Mouse (Mus musculus) layer of hippocampus, adult 9-11 months (tissue): ENCODE measurements around the gene Atxn7l1.

Source experiments
- DNase-seq: peaks from one replicate; pipeline ENCODE4 v3.0.0; 2022

Atxn7l1 gene

GRCm38 (mm10) chr12:33147497-33148267, at the start of gene Atxn7l1:
Gene Atxn7l1, plus strand, starts transcription at chr12:33147693.
- DNase-seq, result peak; percentile 95

GRCm38 (mm10) chr12:33101627-33102026, 45.9 kb upstream of the Atxn7l1 start:
- no peak for DNase-seq

GRCm38 (mm10) chr12:33102342-33103115, 45.0 kb upstream of the Atxn7l1 start:
- DNase-seq, result no peak

- no peak for DNase-seq
Measured at GRCm38 (mm10) chr12:33105724-33106123, 41.8 kb upstream of the Atxn7l1 start.

- peak; percentile 72 for DNase-seq
Measured at GRCm38 (mm10) chr12:33106438-33107167, 40.9 kb upstream of the Atxn7l1 start.

DNA sequence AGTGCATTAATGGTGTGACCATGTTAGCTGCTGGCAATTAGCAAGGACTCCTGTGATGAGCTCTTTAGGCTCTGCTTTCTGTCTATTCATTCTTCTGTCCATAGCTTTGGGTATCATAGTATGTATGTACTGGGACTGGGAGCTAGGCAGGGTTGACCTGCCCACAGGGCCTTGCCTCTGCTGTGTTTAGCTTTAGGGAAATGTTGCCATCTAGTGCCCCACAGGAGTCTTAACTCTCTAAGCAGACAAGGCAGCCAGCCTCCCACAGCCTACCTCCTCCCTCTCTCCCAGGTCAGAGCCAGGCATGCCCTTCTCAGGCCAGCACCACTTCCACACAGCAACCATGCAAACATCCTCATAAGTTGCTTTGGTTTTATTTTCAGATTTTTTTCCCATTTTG, 38.0 kb upstream of the Atxn7l1 start:
- peak; percentile 49 for DNase-seq

- peak; percentile 54 for DNase-seq
Measured at GRCm38 (mm10) chr12:33110894-33111471, 36.5 kb upstream of the Atxn7l1 start.

DNA sequence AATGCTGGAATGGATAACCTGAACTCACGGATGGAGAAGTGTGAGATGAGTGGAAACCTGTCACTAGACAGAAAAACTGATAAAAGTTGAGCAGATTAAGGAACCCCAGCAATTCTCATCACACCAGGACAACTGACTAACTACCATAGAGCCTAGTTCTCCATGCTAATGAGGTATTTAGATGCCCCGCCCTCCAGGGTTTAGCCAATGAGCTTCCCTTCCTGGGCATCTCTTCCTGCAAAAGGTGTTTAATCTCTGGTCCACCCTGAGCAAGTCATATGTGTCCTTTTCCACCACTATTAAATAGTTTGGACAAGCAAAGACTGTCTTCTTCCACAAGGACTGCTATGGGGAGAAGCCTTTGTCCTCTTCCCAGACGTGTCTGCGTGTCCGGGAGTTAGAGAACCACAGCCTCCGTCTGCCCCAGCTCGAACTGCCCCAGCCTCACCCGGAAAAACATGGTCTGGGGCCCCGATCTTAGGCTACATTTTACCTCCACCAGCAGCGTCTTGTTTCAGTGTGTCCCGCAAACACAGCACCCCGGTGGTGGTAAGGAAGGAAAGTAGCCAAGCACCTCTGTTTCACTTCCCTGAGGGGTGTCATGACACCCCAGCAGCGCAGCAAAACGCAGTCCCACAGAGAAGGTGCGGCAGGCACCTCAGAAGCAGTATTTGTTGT, 28.7 kb upstream of the Atxn7l1 start:
- DNase-seq, result no peak

DNA sequence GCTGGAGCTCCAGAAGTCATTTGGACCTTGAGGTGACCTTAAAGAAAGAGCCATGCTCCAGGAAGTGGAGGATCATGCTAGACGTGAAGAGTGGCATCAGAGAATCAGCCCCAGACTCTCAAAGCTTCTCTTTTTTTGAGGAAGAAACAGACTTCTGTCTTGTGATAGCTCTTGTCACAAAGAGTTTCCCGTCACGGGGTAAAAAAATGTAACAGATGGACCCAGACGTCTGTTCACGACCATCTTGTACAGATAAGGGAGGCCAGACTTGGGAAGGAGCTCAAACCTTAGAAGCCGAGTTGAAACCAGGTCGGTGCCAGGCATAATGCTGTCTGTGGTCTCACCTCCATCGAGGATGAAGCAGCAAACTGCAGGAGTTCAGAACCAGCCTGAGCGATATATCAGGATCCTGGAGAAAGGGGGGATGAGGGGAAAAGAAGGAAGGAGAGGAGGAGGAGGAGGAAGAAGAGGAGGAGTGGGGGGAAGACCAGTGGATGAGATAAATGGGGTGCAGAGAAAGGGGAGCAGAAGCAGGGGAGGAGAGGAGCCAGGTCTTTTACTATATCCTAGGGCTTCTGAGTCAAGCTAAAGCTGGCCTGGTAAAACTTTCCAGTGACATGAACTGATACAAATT, 21.8 kb upstream of the Atxn7l1 start:
- peak; percentile 57 for DNase-seq

DNA sequence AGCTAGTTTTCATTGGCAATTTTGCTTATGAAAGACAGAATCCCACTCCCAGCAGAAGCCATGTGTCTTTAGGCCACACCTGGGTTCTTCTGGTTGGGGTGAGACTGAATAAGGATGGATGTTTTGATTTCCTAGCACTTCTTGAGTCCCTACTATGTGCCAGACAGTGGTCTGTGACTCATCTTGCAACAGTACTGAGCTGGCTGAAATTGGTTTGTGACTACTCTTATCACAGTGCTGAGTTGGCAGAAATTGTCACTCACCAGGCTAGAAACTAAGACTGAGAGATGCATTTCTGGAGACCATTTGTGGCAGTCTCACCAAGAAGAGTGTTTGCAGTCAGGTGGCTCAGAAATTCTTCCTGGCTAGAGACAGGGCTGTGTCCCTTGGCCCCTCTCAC, 21.2 kb upstream of the Atxn7l1 start:
- DNase-seq, result no peak

GRCm38 (mm10) chr12:33128121-33128520, 19.4 kb upstream of the Atxn7l1 start:
- no peak for DNase-seq

DNA sequence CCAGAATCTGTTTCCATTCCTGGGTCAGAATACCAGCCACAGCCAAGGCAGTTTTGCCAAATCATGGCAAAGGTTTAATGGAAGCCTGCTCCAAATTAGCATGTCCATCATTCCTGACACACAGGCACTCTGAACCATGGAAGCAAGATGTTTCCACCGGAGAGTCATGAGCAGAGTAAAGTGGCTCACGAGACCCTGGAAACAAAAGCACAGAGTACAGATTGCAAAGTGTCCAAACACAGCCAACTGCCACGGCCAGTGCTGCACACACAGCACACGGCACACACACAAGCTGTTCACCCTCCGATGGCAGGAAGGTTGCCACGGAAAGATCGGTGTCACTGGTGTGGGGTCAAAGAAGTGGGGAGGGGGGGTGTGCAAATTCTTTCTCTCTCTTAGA, 18.8 kb upstream of the Atxn7l1 start:
- no peak for DNase-seq

DNA sequence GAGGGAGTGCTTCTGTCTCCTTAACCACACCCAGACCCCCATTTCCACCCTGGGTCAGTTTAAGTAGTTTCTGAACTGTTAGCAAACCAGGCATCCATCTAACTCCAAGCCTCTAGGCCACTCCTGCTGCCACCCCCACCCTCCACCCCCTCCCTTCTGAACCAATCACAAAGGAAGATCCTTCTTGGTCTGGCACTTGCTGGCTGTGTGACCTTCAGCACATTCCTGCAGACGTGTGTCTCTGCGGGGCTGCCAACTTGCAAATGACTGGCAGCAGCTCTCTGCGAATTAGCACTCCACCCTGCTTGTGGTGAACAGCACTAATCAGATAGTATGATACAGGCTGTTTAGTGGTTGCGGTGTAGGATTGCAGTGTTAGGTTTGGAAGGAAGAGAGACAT, 18.1 kb upstream of the Atxn7l1 start:
- peak; percentile 68 for DNase-seq

DNA sequence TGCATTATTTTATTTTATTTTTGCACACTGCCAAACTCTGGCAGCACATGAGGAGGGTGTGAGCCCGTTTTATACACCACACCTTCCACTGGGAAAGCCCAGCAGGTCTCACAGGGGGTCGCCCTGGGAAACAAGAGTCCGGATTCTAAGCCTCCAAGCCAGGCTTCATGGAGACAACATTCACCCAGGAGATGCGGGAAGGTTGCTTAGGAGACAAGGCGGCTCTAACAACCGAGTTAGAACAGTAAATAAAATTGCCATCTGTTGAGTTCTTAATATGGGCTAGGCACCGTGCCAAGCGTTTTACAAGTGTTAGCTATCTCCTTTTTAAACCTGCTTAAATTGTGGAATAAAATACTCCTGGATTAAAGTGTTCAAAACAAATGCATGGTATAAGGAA, 17.1 kb upstream of the Atxn7l1 start:
- DNase-seq, result peak; percentile 87

DNA sequence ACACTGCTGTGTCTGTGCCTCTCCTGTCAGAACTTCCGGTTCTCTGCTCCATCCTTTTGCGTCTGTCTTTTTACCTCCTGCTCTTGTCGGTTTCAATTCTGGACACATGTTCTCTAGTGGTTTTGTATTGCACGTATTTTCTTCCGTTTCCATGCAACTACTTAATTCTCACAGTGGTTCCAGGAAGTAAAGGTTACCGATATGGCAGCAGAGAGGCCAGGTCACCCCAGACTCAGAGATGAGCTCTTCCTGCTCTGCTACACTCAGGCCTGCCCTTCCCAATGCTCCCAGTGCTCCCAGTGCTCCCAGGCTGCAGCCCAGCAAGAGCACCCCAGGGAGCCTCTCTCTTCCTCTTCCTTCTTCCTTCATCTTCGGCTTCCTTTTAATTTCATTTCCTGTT, 15.7 kb upstream of the Atxn7l1 start:
- DNase-seq, result no peak

DNA sequence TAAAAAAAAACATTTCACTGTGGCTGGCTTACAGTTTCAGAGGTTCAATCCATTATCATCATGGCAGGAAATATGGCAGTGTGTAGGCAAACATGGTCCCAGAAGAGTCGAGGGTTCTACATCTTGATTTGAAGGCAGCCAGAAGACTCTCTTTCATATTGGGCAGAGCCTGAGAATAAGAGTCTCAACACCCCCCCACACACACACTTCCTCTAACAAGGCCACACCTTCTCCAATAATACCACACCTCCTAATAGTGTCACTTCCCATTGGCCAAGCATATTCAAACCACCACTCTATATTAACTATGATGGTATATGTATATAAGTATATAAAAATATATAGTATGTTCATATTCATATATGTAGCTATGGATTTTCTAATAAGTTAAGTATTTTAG, 9.6 kb upstream of the Atxn7l1 start:
- DNase-seq, result no peak

GRCm38 (mm10) chr12:33139083-33139482, 8.4 kb upstream of the Atxn7l1 start:
- no peak for DNase-seq

- no peak for DNase-seq
Measured at GRCm38 (mm10) chr12:33144456-33144855, 3.0 kb upstream of the Atxn7l1 start.

DNA sequence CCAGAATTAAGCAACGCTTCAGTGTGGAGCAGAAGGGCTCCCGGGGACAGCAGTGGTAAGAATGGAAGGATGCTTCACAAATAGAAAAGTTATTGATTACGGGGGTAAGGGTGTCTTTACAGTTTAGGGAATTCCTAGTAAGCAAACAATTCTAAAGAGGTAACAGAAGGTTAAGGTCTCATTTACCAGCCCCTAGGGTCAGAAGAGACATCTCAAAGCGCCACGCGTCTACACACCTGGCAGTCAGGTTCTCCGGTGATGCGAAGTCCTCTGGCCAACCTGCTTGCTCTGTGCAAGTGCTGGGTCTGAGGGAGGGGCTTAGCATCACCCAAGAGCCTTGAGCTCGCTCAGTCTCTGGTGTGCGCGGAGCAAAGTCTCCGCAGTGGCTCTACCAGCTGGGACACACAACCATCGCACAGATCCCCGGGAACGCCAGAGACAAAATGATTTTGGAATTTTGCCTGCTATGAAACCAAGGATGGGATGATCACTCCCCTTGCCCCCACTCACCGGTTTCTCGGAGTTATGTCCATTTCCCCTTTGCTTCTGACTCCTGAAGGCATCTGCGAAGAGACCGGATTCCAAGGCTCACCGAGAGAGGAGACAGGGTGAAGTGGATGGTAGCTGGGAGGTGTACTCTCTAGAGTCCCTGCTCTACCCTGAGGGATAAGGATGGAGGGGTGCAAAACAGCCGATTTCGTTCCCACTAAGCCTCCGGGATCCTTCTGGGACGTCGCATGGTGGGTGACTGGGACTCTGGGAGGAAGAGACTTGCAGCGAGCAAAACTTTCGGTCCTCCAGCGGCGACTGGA, 665 bp upstream of the Atxn7l1 start:
- DNase-seq, result peak; percentile 47

GRCm38 (mm10) chr12:33149544-33150190, 2.2 kb downstream of the Atxn7l1 start:
- no peak for DNase-seq

DNA sequence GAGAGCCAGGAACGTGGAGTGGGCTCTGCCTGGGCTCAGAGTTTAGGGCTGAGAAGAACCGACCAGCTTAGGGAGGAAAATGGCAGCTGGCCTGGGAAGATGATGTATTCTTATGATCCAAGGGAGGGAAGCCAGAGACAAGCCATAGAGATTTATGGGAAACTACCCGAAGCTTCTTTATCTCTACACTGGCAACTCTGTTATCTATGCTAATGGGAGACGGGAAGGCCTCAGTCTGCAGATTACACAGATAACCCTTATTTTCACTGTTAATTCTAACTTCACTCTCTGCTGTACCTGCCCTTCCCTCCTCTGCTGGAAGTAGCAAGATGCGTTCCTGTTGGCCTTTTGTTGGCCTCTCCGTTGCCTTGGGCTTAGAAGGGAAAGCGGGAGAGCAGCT, 5.6 kb downstream of the Atxn7l1 start:
- no peak for DNase-seq
